Mouse (Mus musculus) central nervous system, embryonic 11.5 days (tissue): ENCODE data around the gene Tbp. TPM values are rescaled to one million over a fixed set of nuclear protein-coding genes. Genes with fewer than 3 reads are reported as not detected.

ENCODE experiments used
- polyA plus RNA-seq: library from polyadenylated mRNA; depleted of rRNA; stranded (reverse); fragments of >200 nt; gene quantifications from 2 replicates; pipeline ENCODE4 v1.2.3, GENCODE M21; 2012; rRNA removed

The Tbp gene
- polyA plus RNA-seq: 36.6 and 82.1 TPM in 2 replicates

GRCm38 (mm10) chr17:15499656-15500394, at the start of gene Tbp, which contains the start of gene Psmb1:
TSS of gene Tbp (plus strand) at chr17:15499888.
TSS of gene Psmb1 (minus strand) at chr17:15499751.

GRCm38 (mm10) chr17:15526986-15527810, 27.5 kb downstream of the Tbp start, which contains the start of gene Pdcd2:
TSS of gene Pdcd2 (minus strand) at chr17:15527301.

DNA sequence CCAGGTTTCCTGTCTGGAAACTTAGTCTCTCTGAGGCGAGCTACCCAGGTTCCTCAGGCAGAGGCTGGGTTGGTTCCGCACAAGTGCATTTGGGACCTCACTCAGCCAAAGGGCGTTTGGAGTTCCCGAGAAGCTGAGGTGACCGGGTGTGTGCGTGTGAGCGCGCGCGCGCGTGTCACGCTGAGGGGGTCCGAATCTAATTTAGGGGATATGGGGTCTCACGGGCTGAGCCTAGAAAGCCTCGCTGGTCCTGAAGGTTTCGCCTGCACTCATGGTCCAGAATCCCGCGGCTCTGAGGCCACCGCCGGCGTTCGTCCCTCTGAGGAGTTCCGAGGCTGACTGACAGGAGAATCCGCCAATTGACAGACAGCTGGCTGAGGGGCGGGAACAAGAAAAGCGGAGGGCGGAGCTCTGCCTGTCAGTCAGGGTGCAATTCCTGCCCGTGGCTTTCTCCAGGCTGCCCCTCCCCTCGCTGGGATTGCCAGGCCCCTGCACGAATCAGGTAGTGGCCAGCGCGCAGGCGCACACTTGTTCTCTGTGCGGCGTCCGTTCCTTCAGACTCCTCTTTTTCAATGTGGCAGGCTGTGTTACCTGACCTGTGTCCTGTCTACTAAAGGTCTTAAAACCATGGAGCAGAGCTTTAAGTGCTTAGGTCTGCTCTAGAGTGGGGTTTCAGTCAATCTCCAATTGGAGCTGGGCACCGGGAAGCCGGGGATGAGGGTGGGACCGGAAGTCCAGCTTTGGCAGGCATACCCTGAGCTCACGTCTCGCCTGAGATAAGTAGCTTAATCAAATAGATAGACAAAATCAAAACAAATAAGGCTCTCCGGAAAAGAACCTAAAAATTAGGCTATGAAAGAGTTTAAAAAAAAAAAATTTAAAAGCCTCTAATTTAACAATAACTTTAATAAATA, 64.6 kb downstream of the Tbp start, which contains the start of gene Prdm9:
Gene Prdm9 (minus strand): TSS at position 341 of the 914 bp plus-strand sequence.

Other genes starting within 250 kb of the Tbp start
- 78.6 and 121 TPM in 2 replicates for gene Dll1, start 123.0 kb upstream of the Tbp start, polyA plus RNA-seq
- gene Fam120b, start 103.7 kb upstream of the Tbp start, polyA plus RNA-seq: 16.4 and 20.1 TPM in 2 replicates
- gene Psmb1, start 137 bp upstream of the Tbp start, polyA plus RNA-seq: 194 and 198 TPM in 2 replicates
- gene Pdcd2, start 27.4 kb downstream of the Tbp start, polyA plus RNA-seq: 29.4 and 39.3 TPM in 2 replicates
- 3.8 and 4.1 TPM in 2 replicates for gene Prdm9, start 64.5 kb downstream of the Tbp start, polyA plus RNA-seq
- 20.4 and 25.7 TPM in 2 replicates for gene Chd1, start 205.1 kb downstream of the Tbp start, polyA plus RNA-seq